Mouse (Mus musculus) lung, embryonic 16.5 days (tissue): ENCODE data around the gene Lamtor3. TPM values are rescaled to one million over a fixed set of nuclear protein-coding genes. Genes with fewer than 3 reads are reported as not detected.
"Not testable (repeated sequence)": the region's sequence is repeated elsewhere in the genome, so short reads cannot be mapped to it uniquely, and the experiment has no call there.

Source experiments
- ATAC-seq: fragments of 200-750 bp; cut with Nextera tagmentation; 2 replicates; pipeline ENCODE4 v1.8.0; 2017; ENCODE audit warnings: low read depth, mild to moderate bottlenecking, moderate library complexity
- H3K27ac ChIP-seq: fragments of 300-500 bp; sonication (generic); 2 replicates; pipeline ENCODE4 v1.5.1; 2014; ENCODE audit warnings: mild to moderate bottlenecking, control low read depth, low read length
- H3K27me3 ChIP-seq: fragments of 300-500 bp; sonication (generic); 2 replicates; pipeline ENCODE4 v1.6.1; 2014; ENCODE audit warnings: low read depth, low read length, mixed read lengths; ENCODE audit not compliant: control insufficient read depth, insufficient read depth
- H3K36me3 ChIP-seq: fragments of 300-500 bp; sonication (generic); 2 replicates; pipeline ENCODE4 v1.6.1; 2014; ENCODE audit warnings: low read length; ENCODE audit not compliant: control insufficient read depth, insufficient read depth
- H3K4me1 ChIP-seq: fragments of 300-500 bp; sonication (generic); replicated peaks from 2 replicates; pipeline ENCODE4 v1.6.1; 2014; ENCODE audit warnings: low read length, mixed read lengths; ENCODE audit not compliant: control insufficient read depth, insufficient read depth
- H3K4me2 ChIP-seq: fragments of 300-500 bp; sonication (generic); 2 replicates; pipeline ENCODE4 v1.6.1; 2014; ENCODE audit warnings: low read depth, low read length, control low read depth
- H3K4me3 ChIP-seq: fragments of 300-500 bp; sonication (generic); 2 replicates; pipeline ENCODE4 v1.5.1; 2014; ENCODE audit warnings: mild to moderate bottlenecking, low read length, control low read depth
- H3K9ac ChIP-seq: fragments of 300-500 bp; sonication (generic); 2 replicates; pipeline ENCODE4 v1.6.1; 2014; ENCODE audit warnings: low read length, control low read depth
- H3K9me3 ChIP-seq: fragments of 300-500 bp; sonication (generic); 2 replicates; pipeline ENCODE4 v1.6.1; 2016; ENCODE audit warnings: low read length; ENCODE audit not compliant: control insufficient read depth
- WGBS: fragments of 180-500 bp; shearing (Covaris S2); extraction: QIAGEN DNeasy Blood & Tissue Kit; methylation state at CpG from one replicate; pipeline ENCODE4 v1.1.7; 2014; 5-methylcytosine and 5-hydroxymethylcytosine counted together
- polyA plus RNA-seq: library from polyadenylated mRNA; unstranded; fragments of >200 nt; fragmentation: Nextera tagmentation; extraction: Ambion mirVana; gene quantifications from 2 replicates; pipeline ENCODE4 v1.2.1, GENCODE M21; 2015

Gene Lamtor3
- polyA plus RNA-seq, 1 experiment from 2014 or later: 108 TPM

- WGBS: 86% methylated on average over 3 of the region's 3 CpGs
These were observed 23.1 kb upstream of the Lamtor3 start for GRCm38 (mm10) chr3:137895196-137895595.

DNA sequence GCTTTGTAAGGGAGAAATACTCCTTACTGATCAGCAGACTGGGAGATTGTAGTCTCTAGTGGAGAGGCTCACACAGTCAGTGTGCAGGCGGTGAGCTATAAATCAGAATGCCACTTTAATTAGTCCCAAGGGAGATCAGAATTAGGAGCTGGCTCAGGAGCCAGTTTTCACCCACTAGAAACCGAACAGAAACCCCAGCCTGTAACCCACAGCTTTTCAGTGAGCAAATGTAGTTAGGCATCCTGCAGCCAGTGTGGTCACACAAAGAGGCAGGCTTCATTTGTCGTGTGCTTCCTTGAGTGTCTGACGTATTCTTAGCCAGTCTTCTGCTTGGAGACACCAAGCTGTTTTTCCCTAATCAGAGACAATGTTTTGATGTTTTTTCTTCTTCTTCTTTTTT lies 21.9 kb upstream of the Lamtor3 start:
- H3K4me2 ChIP-seq: no peak overlapping the region
- ATAC-seq: no peak
- H3K9ac ChIP-seq: no peak overlapping the region
- no peak overlapping the region for H3K27ac ChIP-seq
- no peak overlapping the region for H3K4me3 ChIP-seq
- peaks cover 4% of the 10 kb centered on the region; the same call in 1 of the 2 replicates for H3K4me1 ChIP-seq
- WGBS: 88% methylated on average over 4 of the region's 4 CpGs
- peaks cover 5% of the 10 kb centered on the region; the same call in 1 of the 2 replicates for H3K9me3 ChIP-seq
- no peaks in the 10 kb centered on the region for H3K27me3 ChIP-seq
- H3K36me3 ChIP-seq: peaks cover 15% of the 10 kb centered on the region

More at GRCm38 (mm10) chr3:137895196-137895595, 23.1 kb upstream of the Lamtor3 start:
- Histone ChIP-seq H3K27ac (no peak overlapping the region), H3K36me3 (peaks cover 15% of the 10 kb centered on the region), H3K4me3 (no peak overlapping the region), H3K9ac (no peak overlapping the region), H3K27me3 (no peaks in the 10 kb centered on the region), H3K4me2 (no peak overlapping the region), H3K4me1 (peaks cover 4% of the 10 kb centered on the region; the same call in 1 of the 2 replicates), H3K9me3 (peaks cover 5% of the 10 kb centered on the region; the same call in 1 of the 2 replicates)
- no peak for ATAC-seq

- Histone ChIP-seq H3K9me3 (peaks cover 5% of the 10 kb centered on the region; the same call in 1 of the 2 replicates), H3K27ac (no peak overlapping the region), H3K4me2 (no peak overlapping the region), H3K4me3 (no peak overlapping the region), H3K9ac (no peak overlapping the region), H3K27me3 (no peaks in the 10 kb centered on the region), H3K4me1 (peaks cover 4% of the 10 kb centered on the region; the same call in 1 of the 2 replicates), H3K36me3 (peaks cover 15% of the 10 kb centered on the region)
- no peak for ATAC-seq
- WGBS: 92% methylated on average over 3 of the region's 3 CpGs
These were observed 21.4 kb upstream of the Lamtor3 start for GRCm38 (mm10) chr3:137896867-137897266.

GRCm38 (mm10) chr3:137897685-137898084 lies 20.6 kb upstream of the Lamtor3 start:
- no peak overlapping the region for H3K9ac ChIP-seq
- no peak for ATAC-seq

GRCm38 (mm10) chr3:137900149-137900548 lies 18.2 kb upstream of the Lamtor3 start:
- peaks cover 4% of the 10 kb centered on the region; the same call in 1 of the 2 replicates for H3K4me1 ChIP-seq
- no peak overlapping the region for H3K27ac ChIP-seq
- ATAC-seq: peak; percentile 71; the same call in 1 of the 2 replicates
- H3K27me3 ChIP-seq: no peaks in the 10 kb centered on the region
- H3K4me2 ChIP-seq: no peak overlapping the region
- peaks cover 11% of the 10 kb centered on the region for H3K36me3 ChIP-seq
- peaks cover 2% of the 10 kb centered on the region; the same call in 1 of the 2 replicates for H3K9me3 ChIP-seq
- 67% methylated on average over 10 of the region's 10 CpGs for WGBS
- no peak overlapping the region for H3K4me3 ChIP-seq
- H3K9ac ChIP-seq: no peak overlapping the region

More at GRCm38 (mm10) chr3:137897685-137898084, 20.6 kb upstream of the Lamtor3 start:
- Histone ChIP-seq H3K27ac (no peak overlapping the region), H3K9me3 (peaks cover 5% of the 10 kb centered on the region; the same call in 1 of the 2 replicates), H3K4me3 (no peak overlapping the region), H3K4me1 (peaks cover 4% of the 10 kb centered on the region; the same call in 1 of the 2 replicates), H3K4me2 (no peak overlapping the region), H3K27me3 (no peaks in the 10 kb centered on the region), H3K36me3 (peaks cover 18% of the 10 kb centered on the region)
- WGBS: 76% methylated on average over 5 of the region's 5 CpGs

GRCm38 (mm10) chr3:137913093-137913492 lies 5.2 kb upstream of the Lamtor3 start:
- H3K36me3 ChIP-seq: no peaks in the 10 kb centered on the region
- H3K4me1 ChIP-seq: peaks cover 3% of the 10 kb centered on the region
- no peak for ATAC-seq
- no peak overlapping the region for H3K9ac ChIP-seq
- no peak overlapping the region for H3K4me3 ChIP-seq
- WGBS: 42% methylated on average over 2 of the region's 2 CpGs
- no peaks in the 10 kb centered on the region for H3K9me3 ChIP-seq
- no peaks in the 10 kb centered on the region for H3K27me3 ChIP-seq
- H3K4me2 ChIP-seq: no peak overlapping the region
- H3K27ac ChIP-seq: no peak overlapping the region

DNA sequence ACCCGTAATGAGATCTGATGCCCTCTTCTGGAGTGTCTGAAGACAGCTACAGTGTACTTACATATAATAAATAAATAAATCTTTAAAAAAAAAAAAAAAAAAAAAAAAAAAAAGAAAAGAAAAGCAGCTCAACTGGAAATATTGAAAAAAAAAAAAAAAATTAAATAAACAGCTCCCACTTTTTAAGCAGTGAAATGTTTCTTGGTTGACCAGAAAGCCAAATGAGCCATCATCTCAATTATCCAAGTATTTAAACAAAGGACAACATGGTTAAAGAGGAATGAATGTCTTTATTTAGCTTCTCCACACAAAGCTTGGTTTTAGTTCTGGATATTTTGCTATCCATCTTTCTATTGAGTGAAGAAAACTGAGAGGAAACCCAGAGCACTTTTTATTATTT lies 3.7 kb upstream of the Lamtor3 start:
- WGBS: no CpG with 5 or more reads among the region's 1 CpGs
- H3K4me2 ChIP-seq, H3K9me3 ChIP-seq, H3K4me3 ChIP-seq, H3K36me3 ChIP-seq, ATAC-seq, H3K27me3 ChIP-seq, H3K27ac ChIP-seq, H3K9ac ChIP-seq: not testable (repeated sequence)
- H3K4me1 ChIP-seq: peaks cover 10% of the 10 kb centered on the region

- Histone ChIP-seq H3K4me1 (peaks cover 11% of the 10 kb centered on the region), H3K27me3 (no peaks in the 10 kb centered on the region), H3K9ac (peak overlapping the region; percentile 84), H3K36me3 (peaks cover 6% of the 10 kb centered on the region), H3K4me3 (peak overlapping the region; percentile 86), H3K27ac (peak overlapping the region; percentile 73), H3K4me2 (peak overlapping the region; percentile 89), H3K9me3 (no peaks in the 10 kb centered on the region)
- peak; percentile 2; the same call in 1 of the 2 replicates for ATAC-seq
- 21% methylated on average over 12 of the region's 12 CpGs for WGBS
These were observed 573 bp upstream of the Lamtor3 start for GRCm38 (mm10) chr3:137917694-137918171.

DNA sequence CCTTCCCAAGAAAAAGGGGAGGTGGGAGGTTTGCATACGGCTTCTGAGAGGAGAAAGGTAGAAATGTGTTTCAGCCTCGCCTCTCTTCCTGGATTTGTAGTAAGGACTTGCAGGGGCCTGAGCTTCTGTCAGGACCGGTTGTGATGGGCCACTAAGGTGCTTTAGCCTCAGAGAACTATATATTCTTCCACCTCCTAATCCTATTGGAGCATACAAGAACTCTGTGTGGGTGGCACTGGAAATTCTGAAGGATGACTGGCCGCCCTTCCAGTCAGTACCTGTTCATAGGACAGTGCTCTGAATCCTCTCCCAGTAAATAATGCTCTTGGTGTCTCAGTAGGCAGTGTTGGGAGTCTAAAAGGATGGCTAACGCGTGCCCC lies 616 bp downstream of the Lamtor3 start:
- peak; percentile 37 for ATAC-seq
- 10% methylated on average over 6 of the region's 6 CpGs for WGBS
- H3K36me3 ChIP-seq: peaks cover 8% of the 10 kb centered on the region
- peak overlapping the region; percentile 84 for H3K9ac ChIP-seq
- H3K4me3 ChIP-seq: peak overlapping the region; percentile 86
- H3K4me1 ChIP-seq: peaks cover 11% of the 10 kb centered on the region
- H3K27me3 ChIP-seq: no peaks in the 10 kb centered on the region
- H3K9me3 ChIP-seq: no peaks in the 10 kb centered on the region
- peak overlapping the region; percentile 66 for H3K27ac ChIP-seq
- H3K4me2 ChIP-seq: peak overlapping the region; percentile 77
